Mouse (Mus musculus): ENCODE measurements at regions not wholly inside any gene's neighbourhood (a gene's known extent, or its start where the extent isn't known, plus 50 kb on each side); places are given as distances from the start of the nearest gene placed in this dataset.

GRCm38 (mm10) chr9:85394975-85395374 lies 67.8 kb upstream of the Tent5a start:
- TF ChIP-seq POLR2A (IDR thresholded peaks at IDR 0.05; ENCODE audit: low read depth, low read length) (no peak), CTCF (IDR thresholded peaks at IDR 0.05; ENCODE audit: extremely low read depth, insufficient read depth, insufficient read length, insufficient replicate concordance) (no peak)

Data from spleen, adult 2 months (tissue).